Mouse (Mus musculus): ENCODE data around the gene Krt35. TPM values are rescaled to one million over a fixed set of nuclear protein-coding genes. Genes with fewer than 3 reads are reported as not detected.

The Krt35 gene
- polyA plus RNA-seq, 1 experiment = 0.13 TPM

DNA sequence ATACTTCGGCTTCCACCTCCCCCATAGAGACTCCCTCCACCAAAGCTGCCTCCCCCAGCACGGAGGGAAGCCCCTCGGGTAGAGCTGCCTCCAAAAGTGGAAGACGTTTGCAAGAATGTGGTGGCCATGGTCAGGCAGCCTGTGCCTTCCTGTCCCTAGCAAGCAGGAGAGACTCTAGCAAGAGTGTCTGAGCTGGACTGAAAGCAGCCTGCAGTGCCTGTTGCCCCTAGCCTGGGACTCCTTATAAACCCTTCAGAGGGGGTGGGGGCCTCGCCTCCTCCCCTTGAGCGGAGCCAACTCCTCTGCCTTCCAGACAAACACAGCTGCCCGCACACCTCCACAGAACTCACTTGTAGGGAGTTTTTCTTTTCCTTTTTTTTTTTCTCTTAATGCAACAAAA, 39.7 kb upstream of the Krt35 start, which contains the start of gene Krt15:
Gene Krt15 (minus strand): TSS at position 198 of the 400 bp plus-strand sequence.
- H3K27me3 ChIP-seq (ENCODE audit: control insufficient read depth, insufficient read depth, low read length) = no peaks in the 10 kb centered on the region
- H3K4me3 ChIP-seq (ENCODE audit: control insufficient read depth, insufficient read depth, low read length) = no peak within 1 kb of the TSS
- no peaks in the 10 kb centered on the region for H3K4me1 ChIP-seq (replicated peaks; ENCODE audit: control insufficient read depth, insufficient read depth, low read length)
- TF ChIP-seq POLR2A (IDR thresholded peaks at IDR 0.05; ENCODE audit: control insufficient read depth, extremely low read depth, insufficient read depth, low read length, poor library complexity) (no peak), CTCF (IDR thresholded peaks at IDR 0.05; ENCODE audit: borderline replicate concordance, control insufficient read depth, extremely low read depth, insufficient read depth, low read length, poor library complexity) (no peak)
- H3K36me3 ChIP-seq (ENCODE audit: control insufficient read depth, insufficient read depth, low read length) = no peaks in the 10 kb centered on the region
- 76% methylated on average over 7 of the region's 7 CpGs for WGBS
- no peak within 1 kb of the TSS for H3K27ac ChIP-seq (ENCODE audit: control insufficient read depth, insufficient read depth, low read length)
- no peak for DNase-seq

- TF ChIP-seq CTCF (IDR thresholded peaks at IDR 0.05; ENCODE audit: borderline replicate concordance, control insufficient read depth, extremely low read depth, insufficient read depth, low read length, poor library complexity) (no peak), POLR2A (IDR thresholded peaks at IDR 0.05; ENCODE audit: control insufficient read depth, extremely low read depth, insufficient read depth, low read length, poor library complexity) (no peak)
- 89% methylated on average over 7 of the region's 7 CpGs for WGBS
These were observed 28.9 kb upstream of the Krt35 start for GRCm38 (mm10) chr11:100124901-100125300.

DNA sequence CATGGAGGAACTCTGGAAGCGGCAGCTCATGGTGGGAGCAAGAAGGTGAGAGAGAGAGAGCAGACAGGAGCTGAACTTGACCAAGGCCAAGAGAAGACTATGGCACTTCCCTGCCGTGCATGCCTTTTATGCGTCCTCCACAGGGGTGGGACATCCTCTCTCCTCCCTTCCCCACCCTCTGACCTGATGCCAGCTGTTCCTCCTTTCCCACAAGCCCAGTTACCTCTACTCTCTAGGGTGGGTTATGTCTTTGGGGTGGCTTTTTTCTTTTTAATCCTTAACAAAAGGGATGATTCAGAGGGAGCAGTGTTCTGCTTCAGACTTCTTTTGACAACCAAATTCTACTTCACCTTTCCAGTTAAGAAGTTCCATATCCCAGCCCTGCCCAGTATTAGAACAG, 25.4 kb upstream of the Krt35 start, which contains the start of gene Krt13:
Gene Krt13 (minus strand): TSS at position 101 of the 400 bp plus-strand sequence.
- H3K4me3 ChIP-seq (ENCODE audit: control insufficient read depth, insufficient read depth, low read length) = no peak within 1 kb of the TSS
- H3K4me1 ChIP-seq (replicated peaks; ENCODE audit: control insufficient read depth, insufficient read depth, low read length) = no peaks in the 10 kb centered on the region
- no peak within 1 kb of the TSS for H3K27ac ChIP-seq (ENCODE audit: control insufficient read depth, insufficient read depth, low read length)
- DNase-seq = no peak
- TF ChIP-seq CTCF (IDR thresholded peaks at IDR 0.05; ENCODE audit: borderline replicate concordance, control insufficient read depth, extremely low read depth, insufficient read depth, low read length, poor library complexity) (no peak), POLR2A (IDR thresholded peaks at IDR 0.05; ENCODE audit: control insufficient read depth, extremely low read depth, insufficient read depth, low read length, poor library complexity) (no peak)
- no peaks in the 10 kb centered on the region for H3K36me3 ChIP-seq (ENCODE audit: control insufficient read depth, insufficient read depth, low read length)
- WGBS = 70% methylated on average over 3 of the region's 3 CpGs
- H3K27me3 ChIP-seq (ENCODE audit: control insufficient read depth, insufficient read depth, low read length) = no peaks in the 10 kb centered on the region

More at GRCm38 (mm10) chr11:100124901-100125300, 28.9 kb upstream of the Krt35 start:
- Histone ChIP-seq H3K36me3 (ENCODE audit: control insufficient read depth, insufficient read depth, low read length) (no peaks in the 10 kb centered on the region), H3K4me3 (ENCODE audit: control insufficient read depth, insufficient read depth, low read length) (no peak overlapping the region), H3K4me1 (replicated peaks; ENCODE audit: control insufficient read depth, insufficient read depth, low read length) (no peaks in the 10 kb centered on the region), H3K27me3 (ENCODE audit: control insufficient read depth, insufficient read depth, low read length) (no peaks in the 10 kb centered on the region), H3K27ac (ENCODE audit: control insufficient read depth, insufficient read depth, low read length) (no peak overlapping the region)
- DNase-seq = no peak

DNA sequence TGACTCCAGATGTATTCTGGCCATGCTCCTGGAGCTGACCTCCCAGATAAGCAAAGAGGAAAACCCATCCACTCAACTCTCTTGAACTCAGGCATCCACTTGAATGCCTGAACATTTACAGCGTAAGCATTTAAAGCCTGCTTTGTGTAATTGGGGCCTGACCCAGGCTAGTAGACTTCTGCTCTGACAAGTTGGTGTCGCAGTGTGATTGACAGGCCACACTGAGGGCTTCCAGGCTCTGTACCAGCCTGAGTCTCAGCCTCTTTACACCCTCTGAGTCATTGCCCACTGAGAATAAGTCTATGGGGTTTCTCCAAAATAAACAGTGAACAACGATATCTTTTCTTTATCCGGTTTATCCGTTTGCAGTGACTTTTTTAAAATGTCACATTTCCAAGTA, 24.3 kb upstream of the Krt35 start:
- Histone ChIP-seq H3K4me3 (ENCODE audit: control insufficient read depth, insufficient read depth, low read length) (no peak overlapping the region), H3K27ac (ENCODE audit: control insufficient read depth, insufficient read depth, low read length) (no peak overlapping the region), H3K4me1 (replicated peaks; ENCODE audit: control insufficient read depth, insufficient read depth, low read length) (no peaks in the 10 kb centered on the region), H3K27me3 (ENCODE audit: control insufficient read depth, insufficient read depth, low read length) (no peaks in the 10 kb centered on the region), H3K36me3 (ENCODE audit: control insufficient read depth, insufficient read depth, low read length) (no peaks in the 10 kb centered on the region)
- no peak for TF ChIP-seq CTCF (IDR thresholded peaks at IDR 0.05; ENCODE audit: borderline replicate concordance, control insufficient read depth, extremely low read depth, insufficient read depth, low read length, poor library complexity)
- TF ChIP-seq POLR2A (IDR thresholded peaks at IDR 0.05; ENCODE audit: control insufficient read depth, extremely low read depth, insufficient read depth, low read length, poor library complexity) = no peak
- DNase-seq = no peak
- 94% methylated on average over 5 of the region's 5 CpGs for WGBS

DNA sequence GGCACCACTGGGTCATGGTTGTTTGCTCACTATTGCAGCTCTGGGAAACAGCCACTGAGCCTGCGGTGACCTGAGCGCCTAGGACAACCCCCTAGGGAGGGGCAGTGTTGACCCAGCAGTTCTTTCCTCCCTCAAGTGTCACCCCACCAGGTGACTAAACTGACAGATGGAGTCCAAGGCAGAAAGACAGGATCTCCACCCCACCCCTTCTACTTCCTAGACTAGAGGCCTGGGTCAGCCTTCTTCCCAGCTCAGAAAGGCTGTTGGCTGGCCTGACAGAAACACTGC, 17.6 kb upstream of the Krt35 start:
- H3K27ac ChIP-seq (ENCODE audit: control insufficient read depth, insufficient read depth, low read length) = no peak overlapping the region
- no peak for DNase-seq
- H3K27me3 ChIP-seq (ENCODE audit: control insufficient read depth, insufficient read depth, low read length) = no peaks in the 10 kb centered on the region
- H3K4me1 ChIP-seq (replicated peaks; ENCODE audit: control insufficient read depth, insufficient read depth, low read length) = no peaks in the 10 kb centered on the region
- WGBS = 90% methylated on average over 2 of the region's 2 CpGs
- TF ChIP-seq POLR2A (IDR thresholded peaks at IDR 0.05; ENCODE audit: control insufficient read depth, extremely low read depth, insufficient read depth, low read length, poor library complexity) (no peak), CTCF (IDR thresholded peaks at IDR 0.05; ENCODE audit: borderline replicate concordance, control insufficient read depth, extremely low read depth, insufficient read depth, low read length, poor library complexity) (no peak)
- no peaks in the 10 kb centered on the region for H3K36me3 ChIP-seq (ENCODE audit: control insufficient read depth, insufficient read depth, low read length)
- H3K4me3 ChIP-seq (ENCODE audit: control insufficient read depth, insufficient read depth, low read length) = no peak overlapping the region

- H3K27ac ChIP-seq (ENCODE audit: control insufficient read depth, insufficient read depth, low read length) = no peak overlapping the region
- no peaks in the 10 kb centered on the region for H3K4me1 ChIP-seq (replicated peaks; ENCODE audit: control insufficient read depth, insufficient read depth, low read length)
- DNase-seq = no peak
- WGBS = 94% methylated on average over 11 of the region's 11 CpGs
- no peak for TF ChIP-seq CTCF (IDR thresholded peaks at IDR 0.05; ENCODE audit: borderline replicate concordance, control insufficient read depth, extremely low read depth, insufficient read depth, low read length, poor library complexity)
- no peak for TF ChIP-seq POLR2A (IDR thresholded peaks at IDR 0.05; ENCODE audit: control insufficient read depth, extremely low read depth, insufficient read depth, low read length, poor library complexity)
- no peak overlapping the region for H3K4me3 ChIP-seq (ENCODE audit: control insufficient read depth, insufficient read depth, low read length)
- H3K27me3 ChIP-seq (ENCODE audit: control insufficient read depth, insufficient read depth, low read length) = no peaks in the 10 kb centered on the region
- no peaks in the 10 kb centered on the region for H3K36me3 ChIP-seq (ENCODE audit: control insufficient read depth, insufficient read depth, low read length)
These were observed 17.1 kb upstream of the Krt35 start for GRCm38 (mm10) chr11:100112935-100113741.
